Mouse (Mus musculus): ENCODE results near the gene Shcbp1l.
"Not testable (repeated sequence)": the region's sequence is repeated elsewhere in the genome, so short reads cannot be mapped to it uniquely, and the experiment has no call there.

The Shcbp1l gene

GRCm38 (mm10) chr1:153424271-153424670, 691 bp upstream of the Shcbp1l start:
- DNase-seq (ENCODE audit: low spot score in 2 of 2), result no peak

- no peak for DNase-seq (ENCODE audit: low spot score in 2 of 2)
Observed at GRCm38 (mm10) chr1:153431158-153431557, 6.2 kb downstream of the Shcbp1l start.

- no peak for DNase-seq (ENCODE audit: low spot score in 2 of 2)
Observed at GRCm38 (mm10) chr1:153431701-153432100, 6.7 kb downstream of the Shcbp1l start.

GRCm38 (mm10) chr1:153432329-153432728, 7.4 kb downstream of the Shcbp1l start:
- no peak for DNase-seq (ENCODE audit: low spot score in 2 of 2)

GRCm38 (mm10) chr1:153433851-153434589, 9.1 kb downstream of the Shcbp1l start:
- DNase-seq (ENCODE audit: low spot score in 2 of 2), result no peak

- no peak for DNase-seq (ENCODE audit: low spot score in 2 of 2)
Observed at GRCm38 (mm10) chr1:153437536-153437935, 12.6 kb downstream of the Shcbp1l start.

GRCm38 (mm10) chr1:153440752-153441151, 15.8 kb downstream of the Shcbp1l start:
- DNase-seq (ENCODE audit: low spot score in 2 of 2), result no peak

- no peak for DNase-seq (ENCODE audit: low spot score in 2 of 2)
Observed at GRCm38 (mm10) chr1:153441656-153442055, 16.7 kb downstream of the Shcbp1l start.

- DNase-seq (ENCODE audit: low spot score in 2 of 2), result no peak
Observed at GRCm38 (mm10) chr1:153443019-153443418, 18.1 kb downstream of the Shcbp1l start.

- no peak for DNase-seq (ENCODE audit: low spot score in 2 of 2)
Observed at GRCm38 (mm10) chr1:153443632-153444031, 18.7 kb downstream of the Shcbp1l start.

- DNase-seq (ENCODE audit: low spot score in 2 of 2), result no peak
Observed at GRCm38 (mm10) chr1:153446120-153446831, 21.3 kb downstream of the Shcbp1l start.

GRCm38 (mm10) chr1:153451237-153452154, 26.5 kb downstream of the Shcbp1l start:
- DNase-seq (ENCODE audit: low spot score in 2 of 2), result peak; percentile 28 to 43

- no peak for DNase-seq (ENCODE audit: low spot score in 2 of 2)
Observed at GRCm38 (mm10) chr1:153453146-153453642, 28.2 kb downstream of the Shcbp1l start.

- DNase-seq (ENCODE audit: low spot score in 2 of 2), result no peak
Observed at GRCm38 (mm10) chr1:153456137-153456536, 31.2 kb downstream of the Shcbp1l start.

- no peak for DNase-seq (ENCODE audit: low spot score in 2 of 2)
Observed at GRCm38 (mm10) chr1:153461796-153462195, 36.8 kb downstream of the Shcbp1l start.

GRCm38 (mm10) chr1:153479296-153479695, 54.3 kb downstream of the Shcbp1l start:
- DNase-seq (ENCODE audit: low spot score in 2 of 2), result no peak

GRCm38 (mm10) chr1:153480386-153481024, 55.5 kb downstream of the Shcbp1l start:
- peak; percentile 64 to 79 for DNase-seq (ENCODE audit: low spot score in 2 of 2)

- no peak for DNase-seq (ENCODE audit: low spot score in 2 of 2)
Observed at GRCm38 (mm10) chr1:153481025-153481412, 56.1 kb downstream of the Shcbp1l start.

- DNase-seq (ENCODE audit: low spot score in 2 of 2), result no peak
Observed at GRCm38 (mm10) chr1:153485201-153485796, 60.3 kb downstream of the Shcbp1l start.

- not testable (repeated sequence) for DNase-seq (ENCODE audit: low spot score in 2 of 2)
Observed at GRCm38 (mm10) chr1:153486120-153486519, 61.2 kb downstream of the Shcbp1l start.

All from spleen, postnatal 14 days (tissue).